Mouse (Mus musculus) MEL (cell line): ENCODE measurements at regions not wholly inside any gene's neighbourhood (a gene's known extent, or its start where the extent isn't known, plus 50 kb on each side); places are given as distances from the start of the nearest gene placed in this dataset.

Source experiments
- DNase-seq: peaks from one replicate; pipeline ENCODE4 v3.0.0; 2011; ENCODE audit warnings: low read depth, low spot score
- H3K27ac ChIP-seq: 2 replicates; pipeline ENCODE4 v1.5.1; 2012; ENCODE audit warnings: low read depth, mild to moderate bottlenecking, control low read depth, low read length, moderate library complexity; ENCODE audit not compliant: control insufficient read depth
- H3K27me3 ChIP-seq, 2 experiments: fragments of 150-350 bp in 1 of 2; sonication (generic) in 1 of 2; 2 replicates each; pipeline ENCODE4 v1.6.1; 2012; ENCODE audit warnings: low read length in 2 of 2, mild to moderate bottlenecking in 2 of 2, improper control_type of control experiment in 1 of 2, moderate library complexity in 1 of 2; ENCODE audit not compliant: insufficient read depth in 2 of 2, control insufficient read depth in 1 of 2
- H3K36me3 ChIP-seq, 2 experiments: 2 replicates each; pipeline ENCODE4 v1.6.1; 2012 to 2014; ENCODE audit warnings: low read length in 2 of 2, improper control_type of control experiment in 1 of 2, inconsistent platforms in 1 of 2, mild to moderate bottlenecking in 1 of 2; ENCODE audit not compliant: insufficient read depth in 2 of 2, control insufficient read depth in 1 of 2
- H3K4me1 ChIP-seq, 2 experiments: fragments of 150-350 bp in 1 of 2; sonication (generic) in 1 of 2; 2 replicates each; pipeline ENCODE4 v1.6.1; 2012; ENCODE audit warnings: low read length in 2 of 2, improper control_type of control experiment in 1 of 2, mild to moderate bottlenecking in 1 of 2; ENCODE audit not compliant: insufficient read depth in 2 of 2, control insufficient read depth in 1 of 2
- H3K4me3 ChIP-seq, 2 experiments: fragments of 150-350 bp in 1 of 2; sonication (generic) in 1 of 2; 2 replicates each; pipeline ENCODE4 v1.5.1; 2012; ENCODE audit warnings: low read depth in 2 of 2, low read length in 2 of 2, mild to moderate bottlenecking in 2 of 2, moderate library complexity in 2 of 2, control low read depth in 1 of 2, improper control_type of control experiment in 1 of 2; ENCODE audit not compliant: control insufficient read depth in 1 of 2, insufficient read depth in 1 of 2
- H3K79me2 ChIP-seq: 2 replicates; pipeline ENCODE4 v1.6.1; 2012; ENCODE audit warnings: mild to moderate bottlenecking, low read length, moderate library complexity; ENCODE audit not compliant: control insufficient read depth, poor library complexity, insufficient read depth
- H3K9ac ChIP-seq: 2 replicates; pipeline ENCODE4 v1.6.1; 2012; ENCODE audit warnings: low read depth, mild to moderate bottlenecking, control low read depth, low read length, moderate library complexity; ENCODE audit not compliant: control insufficient read depth, poor library complexity, severe bottlenecking
- H3K9me3 ChIP-seq: fragments of 150-350 bp; sonication (generic); replicated peaks from 2 replicates; pipeline ENCODE4 v1.6.1; 2012; ENCODE audit warnings: mild to moderate bottlenecking, low read length, improper control_type of control experiment, moderate library complexity; ENCODE audit not compliant: insufficient read depth
- CTCF ChIP-seq, 3 experiments: IDR thresholded peaks in 2 of 3; conservative IDR thresholded peaks in 1 of 3; 2 replicates each; pipeline ENCODE4 v1.5.1; 2011 to 2012; ENCODE audit warnings: low read length in 3 of 3, low read depth in 2 of 3, mild to moderate bottlenecking in 2 of 3, improper control_type of control experiment in 1 of 3, inconsistent platforms in 1 of 3, mixed read lengths in 1 of 3, moderate library complexity in 1 of 3; ENCODE audit not compliant: control insufficient read depth in 1 of 3, insufficient read depth in 1 of 3, poor library complexity in 1 of 3, severe bottlenecking in 1 of 3
- E2F4 ChIP-seq: IDR thresholded peaks from 2 replicates; pipeline ENCODE4 v1.6.1; 2011; ENCODE audit warnings: low read depth, low read length, improper control_type of control experiment, borderline replicate concordance
- GABPA ChIP-seq: IDR thresholded peaks from 2 replicates; pipeline ENCODE4 v1.6.1; 2012; ENCODE audit warnings: low read depth, mild to moderate bottlenecking, inconsistent platforms, low read length, improper control_type of control experiment, moderate library complexity
- HCFC1 ChIP-seq: IDR thresholded peaks from 2 replicates; pipeline ENCODE4 v1.6.1; 2012; ENCODE audit warnings: low read depth, mild to moderate bottlenecking, inconsistent platforms, low read length, improper control_type of control experiment, moderate library complexity
- MXI1 ChIP-seq: IDR thresholded peaks from 2 replicates; pipeline ENCODE4 v1.6.1; 2011; ENCODE audit warnings: mild to moderate bottlenecking, low read depth, low read length, improper control_type of control experiment
- NELFE ChIP-seq: IDR thresholded peaks from 2 replicates; pipeline ENCODE4 v1.6.1; 2011; ENCODE audit warnings: low read depth, low read length, improper control_type of control experiment
- POLR2A ChIP-seq, 2 experiments: IDR thresholded peaks; 2 replicates each; pipeline ENCODE4 v1.6.1; 2011 to 2012; ENCODE audit warnings: low read length in 2 of 2, mild to moderate bottlenecking in 2 of 2, control low read depth in 1 of 2, improper control_type of control experiment in 1 of 2, low read depth in 1 of 2, moderate library complexity in 1 of 2; ENCODE audit not compliant: control insufficient read depth in 1 of 2, insufficient read depth in 1 of 2, poor library complexity in 1 of 2
- POLR2AphosphoS5 ChIP-seq: IDR thresholded peaks from 2 replicates; pipeline ENCODE4 v1.6.1; 2012; ENCODE audit warnings: low read depth, borderline replicate concordance, mild to moderate bottlenecking, inconsistent platforms, low read length, moderate library complexity, mixed read lengths
- SMC3 ChIP-seq: IDR thresholded peaks from 2 replicates; pipeline ENCODE4 v1.6.1; 2011; ENCODE audit warnings: low read depth, low read length, improper control_type of control experiment
- TAL1 ChIP-seq: IDR thresholded peaks from 2 replicates; pipeline ENCODE4 v1.6.1; 2012; ENCODE audit warnings: mild to moderate bottlenecking, inconsistent platforms, low read length, moderate library complexity, mixed read lengths
- USF2 ChIP-seq, 2 experiments: IDR thresholded peaks; 2 replicates each; pipeline ENCODE4 v1.6.1; 2011 to 2012; ENCODE audit warnings: improper control_type of control experiment in 2 of 2, low read length in 2 of 2, borderline replicate concordance in 1 of 2, inconsistent platforms in 1 of 2, low read depth in 1 of 2, mild to moderate bottlenecking in 1 of 2; ENCODE audit not compliant: insufficient read depth in 1 of 2
- ZC3H11A ChIP-seq: IDR thresholded peaks from 2 replicates; pipeline ENCODE4 v1.6.1; 2012; ENCODE audit warnings: low read depth, mild to moderate bottlenecking, inconsistent platforms, low read length, improper control_type of control experiment

DNA sequence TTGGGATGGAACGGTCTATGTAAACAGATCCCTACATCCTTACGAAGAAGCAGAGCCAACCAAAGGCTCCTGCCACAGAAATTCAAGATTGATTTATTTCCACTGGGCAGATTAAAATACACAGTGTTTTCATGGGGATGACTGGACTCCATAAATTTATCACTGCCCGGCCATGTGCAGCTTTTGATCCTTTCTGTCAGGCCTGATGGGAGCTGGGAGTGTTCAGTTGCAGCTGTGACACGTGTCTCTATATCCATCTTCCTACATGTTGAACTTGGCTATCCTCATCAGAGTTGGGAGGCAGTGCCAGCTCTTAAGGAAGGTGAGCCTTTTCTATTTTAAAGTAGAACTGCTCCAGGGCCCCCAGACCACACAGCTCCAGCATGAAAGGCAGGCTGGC is 218.9 kb downstream of the Wdr11 start:
- no peak overlapping the region for H3K4me3 ChIP-seq
- no peaks in the 10 kb centered on the region for H3K9me3 ChIP-seq
- no peak overlapping the region for H3K27ac ChIP-seq
- TF ChIP-seq HCFC1 (no peak), SMC3 (no peak), POLR2AphosphoS5 (no peak), CTCF (IDR thresholded peaks at IDR 0.05 in 2 of 3, conservative IDR thresholded peaks at IDR 0.05 in 1 of 3; ENCODE audit: control insufficient read depth in 1 of 3, insufficient read depth in 1 of 3, low read depth in 2 of 3, low read length in 3 of 3, poor library complexity in 1 of 3, severe bottlenecking in 1 of 3) (no peak)
- no peaks in the 10 kb centered on the region for H3K36me3 ChIP-seq
- no peaks in the 10 kb centered on the region for H3K79me2 ChIP-seq
- no peaks in the 10 kb centered on the region for H3K4me1 ChIP-seq
- no peak overlapping the region for H3K9ac ChIP-seq
- no peak for DNase-seq
- H3K27me3 ChIP-seq = no peaks in the 10 kb centered on the region

DNA sequence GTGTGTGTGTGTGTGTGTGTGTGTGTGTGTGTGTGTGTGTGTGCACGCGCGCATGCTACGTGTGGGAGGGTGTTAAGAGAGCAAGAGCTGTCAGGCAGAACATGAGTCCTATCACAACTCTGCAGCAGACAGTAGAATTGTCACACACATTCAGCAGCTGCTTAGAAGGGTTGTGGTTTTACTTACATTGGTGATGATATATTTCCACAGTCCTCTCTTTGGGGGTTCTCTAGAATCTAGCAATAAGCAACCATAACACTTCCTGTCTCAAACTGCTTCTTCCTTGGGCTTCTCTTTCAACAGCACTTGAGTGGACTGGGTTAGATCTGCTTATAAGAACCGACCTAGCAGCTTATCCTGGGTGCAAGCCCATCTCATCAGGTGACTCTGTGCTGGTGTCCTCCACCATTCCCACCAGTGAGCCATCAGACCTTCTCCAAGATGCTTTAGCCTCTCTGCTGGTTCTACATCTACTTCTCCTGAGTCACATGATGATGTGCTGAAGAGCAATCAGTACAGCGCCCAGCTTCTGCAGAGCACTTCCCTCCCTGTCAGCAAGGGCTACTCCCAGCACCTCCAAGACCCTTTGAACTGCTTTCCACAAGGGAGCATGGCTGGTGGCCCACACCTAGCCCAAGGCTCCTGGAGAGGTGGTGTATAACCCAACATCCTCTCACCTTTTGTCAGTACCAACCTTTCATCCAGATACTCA is 222.6 kb downstream of the Wdr11 start:
- Histone ChIP-seq H3K27me3 (no peaks in the 10 kb centered on the region), H3K9ac (no peak overlapping the region), H3K4me3 (no peak overlapping the region), H3K36me3 (no peaks in the 10 kb centered on the region), H3K4me1 (no peaks in the 10 kb centered on the region), H3K27ac (no peak overlapping the region), H3K9me3 (no peaks in the 10 kb centered on the region), H3K79me2 (no peaks in the 10 kb centered on the region)
- DNase-seq = no peak
- TF ChIP-seq MXI1 (no peak), CTCF (IDR thresholded peaks at IDR 0.05 in 2 of 3, conservative IDR thresholded peaks at IDR 0.05 in 1 of 3; ENCODE audit: control insufficient read depth in 1 of 3, insufficient read depth in 1 of 3, low read depth in 2 of 3, low read length in 3 of 3, poor library complexity in 1 of 3, severe bottlenecking in 1 of 3) (no peak), USF2 (IDR thresholded peaks at IDR 0.05; ENCODE audit: borderline replicate concordance in 1 of 2, insufficient read depth in 1 of 2, low read depth in 1 of 2, low read length in 2 of 2) (no peak), POLR2AphosphoS5 (no peak)

DNA sequence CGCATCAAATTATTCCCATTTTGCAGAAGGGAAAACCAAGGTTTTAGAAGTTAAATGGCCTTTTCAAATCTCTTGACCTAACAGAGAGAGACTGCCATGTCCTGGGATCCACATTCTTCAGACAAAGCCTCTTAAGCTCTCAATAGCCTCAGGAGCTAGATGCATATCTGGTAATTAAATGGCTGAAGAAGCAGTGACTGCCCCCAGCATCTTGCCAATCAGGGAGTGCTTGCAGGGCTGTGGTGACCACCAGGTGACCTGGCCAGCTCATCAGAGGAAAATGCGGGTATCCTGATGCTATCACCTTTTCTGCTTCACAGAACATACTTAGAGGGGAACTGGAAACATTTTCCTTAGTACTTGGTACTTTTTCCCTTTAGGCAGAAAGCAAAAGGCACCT is 227.2 kb downstream of the Wdr11 start:
- H3K4me1 ChIP-seq = no peaks in the 10 kb centered on the region
- no peaks in the 10 kb centered on the region for H3K79me2 ChIP-seq
- no peak overlapping the region for H3K4me3 ChIP-seq
- DNase-seq = no peak
- H3K9me3 ChIP-seq = no peaks in the 10 kb centered on the region
- H3K9ac ChIP-seq = no peak overlapping the region
- H3K27me3 ChIP-seq = no peaks in the 10 kb centered on the region
- H3K27ac ChIP-seq = no peak overlapping the region
- TF ChIP-seq GABPA (no peak), NELFE (no peak), POLR2AphosphoS5 (no peak)
- TF ChIP-seq, all 39 proteins: peak for 0
- H3K36me3 ChIP-seq = no peaks in the 10 kb centered on the region

DNA sequence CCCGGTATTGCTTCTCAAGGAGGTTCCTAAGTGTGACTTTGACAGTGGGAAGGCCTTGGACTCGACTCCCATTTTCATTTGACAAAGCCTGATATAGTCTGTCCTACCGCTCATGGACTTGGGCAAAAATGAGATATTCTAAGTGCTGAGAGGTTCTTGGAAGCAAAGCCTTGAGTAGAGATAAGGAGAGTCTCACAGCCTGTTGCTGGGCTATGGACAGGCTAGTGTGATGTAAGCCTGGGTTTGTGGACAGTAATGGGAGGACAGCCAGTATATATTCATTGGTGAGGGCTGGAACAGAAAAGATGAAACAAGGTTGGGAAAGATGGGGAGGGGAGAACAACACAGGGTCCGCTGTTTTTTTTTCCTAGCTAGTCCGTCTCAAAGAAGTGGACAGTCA is 228.0 kb downstream of the Wdr11 start:
- H3K9ac ChIP-seq = no peak overlapping the region
- no peaks in the 10 kb centered on the region for H3K36me3 ChIP-seq
- DNase-seq = no peak
- H3K4me1 ChIP-seq = no peaks in the 10 kb centered on the region
- no peaks in the 10 kb centered on the region for H3K9me3 ChIP-seq
- H3K27me3 ChIP-seq = no peaks in the 10 kb centered on the region
- no peak for TF ChIP-seq NELFE
- no peak for TF ChIP-seq TAL1
- TF ChIP-seq POLR2A (IDR thresholded peaks at IDR 0.05; ENCODE audit: control insufficient read depth in 1 of 2, insufficient read depth in 1 of 2, low read depth in 1 of 2, low read length in 2 of 2, poor library complexity in 1 of 2) = no peak
- no peak for TF ChIP-seq E2F4
- no peak for TF ChIP-seq ZC3H11A
- no peak for TF ChIP-seq GABPA
- no peak overlapping the region for H3K27ac ChIP-seq
- H3K79me2 ChIP-seq = no peaks in the 10 kb centered on the region
- no peak overlapping the region for H3K4me3 ChIP-seq
